Mouse (Mus musculus): ENCODE results near the gene Mcub.

Mcub gene

DNA sequence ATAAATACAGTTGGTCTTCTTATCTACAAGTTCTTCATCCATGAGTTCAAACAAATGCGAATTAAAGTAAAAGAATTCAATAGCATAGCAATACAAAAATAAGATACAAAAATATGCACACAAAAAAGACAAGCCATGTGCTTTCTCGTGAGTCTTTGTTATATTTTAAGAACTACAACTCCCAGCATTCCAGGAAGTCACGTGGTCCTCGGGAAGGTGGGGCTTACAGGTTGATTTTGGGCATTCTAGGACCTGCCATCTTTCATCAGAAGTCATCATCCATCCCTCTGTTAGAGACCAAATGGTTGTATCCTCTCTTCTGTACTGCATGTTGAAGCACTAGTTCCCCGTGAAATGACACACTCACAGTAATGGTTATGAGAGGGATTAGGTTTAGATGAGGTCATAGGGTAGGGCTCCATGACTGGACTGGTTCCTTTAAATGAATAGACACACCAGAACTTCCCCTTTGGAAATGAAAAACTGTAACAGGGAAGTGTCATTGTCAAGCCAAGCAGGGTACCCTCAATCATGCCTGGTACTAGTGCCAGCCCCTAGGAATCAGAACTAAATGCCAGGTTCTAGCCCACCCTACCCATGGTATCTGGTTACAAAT is 20.7 kb downstream of the Mcub start:
- no peak for DNase-seq (ENCODE audit: low spot score in 2 of 2)

DNA sequence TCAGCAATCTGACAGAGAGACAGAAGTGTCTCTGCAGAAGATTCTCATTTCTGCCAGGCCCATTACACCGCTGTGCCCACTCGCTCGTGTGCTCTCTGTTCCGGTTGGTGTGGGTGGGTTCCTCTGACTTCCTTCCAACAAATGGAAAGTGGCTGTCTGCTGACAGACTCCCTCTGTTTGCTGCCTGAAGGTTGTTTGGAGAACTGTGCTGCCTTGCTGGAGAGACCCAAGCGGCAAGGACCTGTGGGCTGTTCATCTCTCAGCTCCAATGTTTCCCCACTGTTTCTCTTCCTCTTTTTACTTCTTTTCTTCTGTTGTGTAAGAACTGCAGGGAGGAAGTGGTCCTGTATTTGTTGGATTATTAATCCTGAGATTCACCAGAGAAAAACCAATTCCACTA is 21.6 kb downstream of the Mcub start:
- no peak for DNase-seq (ENCODE audit: low spot score in 2 of 2)

DNA sequence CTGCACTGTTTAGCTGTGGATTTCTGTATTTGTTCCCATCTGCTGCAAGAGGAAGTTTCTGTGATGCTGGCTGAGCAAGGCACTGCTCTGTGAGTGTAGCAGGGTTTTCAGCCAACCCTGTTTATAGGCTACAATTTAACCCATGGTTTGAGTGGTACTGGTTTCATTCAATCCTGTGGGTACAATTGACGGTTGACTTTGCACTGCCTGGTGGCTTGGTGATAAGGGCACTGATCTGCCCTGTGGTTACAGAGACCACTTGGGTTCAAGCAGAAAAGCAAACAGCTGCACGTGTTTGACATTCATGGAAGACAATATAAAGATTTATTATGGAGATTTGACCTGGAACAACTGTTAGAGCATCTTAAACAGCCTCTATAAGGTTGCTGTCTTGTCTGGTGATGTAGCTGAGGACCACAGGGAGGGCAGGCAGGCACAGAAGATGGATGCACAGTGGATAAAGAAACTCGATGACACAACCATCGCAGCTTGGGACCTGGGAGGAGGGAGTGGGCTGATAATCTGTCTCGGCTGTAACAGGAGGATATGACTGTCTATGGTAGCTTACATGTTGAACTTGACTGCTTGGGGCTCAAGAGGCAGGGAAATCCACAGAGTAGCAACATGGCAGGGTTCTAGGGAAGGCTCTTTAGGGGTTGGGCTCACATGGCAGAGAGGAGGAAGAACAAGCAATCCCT is 23.6 kb downstream of the Mcub start:
- no peak for DNase-seq (ENCODE audit: low spot score in 2 of 2)

DNA sequence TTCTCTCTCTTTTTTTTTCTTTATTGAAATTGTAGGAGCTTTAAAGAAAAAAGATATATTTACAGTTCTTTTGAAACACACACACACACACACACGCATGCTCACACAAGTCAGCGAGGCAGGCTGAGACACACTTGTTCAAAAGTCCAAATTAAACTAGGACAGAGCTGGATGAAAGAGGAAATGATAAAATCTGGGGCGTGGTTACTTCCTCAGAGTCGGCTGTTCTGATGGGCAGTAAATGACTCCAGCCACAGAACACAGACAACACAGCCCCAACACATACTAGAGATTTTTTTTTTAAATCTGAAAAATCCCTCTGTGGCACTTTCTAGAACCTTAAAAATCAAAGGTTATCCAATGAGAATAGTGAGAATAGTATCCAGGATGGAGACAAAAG is 26.2 kb downstream of the Mcub start:
- DNase-seq (ENCODE audit: low spot score in 2 of 2), result no peak

DNA sequence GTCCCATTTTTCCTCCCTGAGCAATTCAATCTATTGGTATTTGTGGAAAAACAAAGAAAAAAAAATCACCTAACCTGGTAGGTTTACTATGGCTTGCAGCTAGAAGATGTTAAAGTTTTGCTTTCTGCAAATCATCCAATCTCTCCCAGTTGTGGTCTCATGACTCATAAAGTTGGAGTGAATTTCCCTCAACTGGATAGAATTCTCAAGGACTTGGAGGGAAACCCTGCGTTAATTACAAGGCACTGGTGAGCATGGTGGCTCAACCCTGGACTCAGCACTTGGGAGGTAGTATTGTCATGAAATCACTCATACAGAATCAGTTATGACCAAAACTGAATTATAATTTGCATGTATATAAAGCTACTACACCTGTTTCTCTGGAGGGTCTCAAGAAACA is 28.7 kb downstream of the Mcub start:
- DNase-seq (ENCODE audit: low spot score in 2 of 2), result no peak

DNA sequence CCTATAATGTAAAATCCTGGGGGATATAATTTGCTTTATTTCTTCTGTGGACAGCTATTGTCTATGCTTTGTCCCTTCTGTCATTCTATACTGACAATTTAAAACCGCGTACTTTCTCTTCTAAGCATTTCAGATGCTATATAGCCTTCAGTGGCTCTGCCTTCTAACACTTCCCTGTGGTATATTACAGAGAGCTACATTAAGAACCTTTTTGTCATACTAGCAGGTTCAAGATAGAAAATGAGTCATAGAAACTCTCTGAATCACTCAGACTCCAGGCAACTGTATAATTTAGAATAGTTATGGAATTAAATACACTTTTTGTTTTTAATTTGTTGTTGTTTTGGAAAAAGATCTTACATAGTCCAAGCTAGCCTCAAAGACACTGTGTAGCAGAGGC is 29.2 kb downstream of the Mcub start:
- DNase-seq (ENCODE audit: low spot score in 2 of 2), result no peak

DNA sequence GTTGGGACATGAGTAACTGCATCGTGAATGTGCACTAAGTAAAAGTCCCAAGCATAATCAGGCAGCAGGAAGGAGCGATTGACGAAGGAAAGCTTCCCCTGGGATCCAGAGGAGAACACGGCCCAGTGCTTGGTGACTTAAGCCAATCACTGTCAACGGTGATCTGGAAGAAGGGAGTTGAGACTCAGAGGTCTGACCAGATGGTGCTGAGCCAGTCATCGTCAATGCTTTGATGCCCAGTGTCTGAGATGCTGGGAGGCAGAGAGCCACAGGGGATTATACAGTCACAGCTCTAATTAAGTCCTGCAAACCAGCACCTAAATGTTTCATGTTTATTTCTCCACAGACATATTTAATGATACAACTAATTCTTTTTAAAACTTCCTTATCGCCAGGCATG is 30.9 kb downstream of the Mcub start:
- DNase-seq (ENCODE audit: low spot score in 2 of 2), result no peak

DNA sequence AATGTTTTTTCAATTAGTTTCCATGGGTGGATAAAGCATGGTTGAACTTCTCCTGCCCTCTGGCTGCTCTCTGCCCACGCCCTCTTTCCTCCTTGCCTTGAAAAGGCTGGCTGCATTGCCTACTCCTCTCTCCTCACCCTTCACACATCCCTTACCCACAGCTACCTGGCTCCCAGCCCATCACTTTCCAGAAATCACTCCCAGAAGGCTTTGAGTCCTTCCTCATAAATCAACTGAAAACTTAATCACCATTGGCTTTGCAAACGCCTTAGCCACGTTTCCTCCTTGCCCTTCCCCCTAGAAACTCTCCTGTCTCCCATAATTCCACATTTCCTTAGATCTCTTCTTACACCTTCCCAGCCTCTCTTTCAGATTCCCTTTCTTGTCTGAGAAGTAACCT is 32.2 kb downstream of the Mcub start:
- no peak for DNase-seq (ENCODE audit: low spot score in 2 of 2)

DNA sequence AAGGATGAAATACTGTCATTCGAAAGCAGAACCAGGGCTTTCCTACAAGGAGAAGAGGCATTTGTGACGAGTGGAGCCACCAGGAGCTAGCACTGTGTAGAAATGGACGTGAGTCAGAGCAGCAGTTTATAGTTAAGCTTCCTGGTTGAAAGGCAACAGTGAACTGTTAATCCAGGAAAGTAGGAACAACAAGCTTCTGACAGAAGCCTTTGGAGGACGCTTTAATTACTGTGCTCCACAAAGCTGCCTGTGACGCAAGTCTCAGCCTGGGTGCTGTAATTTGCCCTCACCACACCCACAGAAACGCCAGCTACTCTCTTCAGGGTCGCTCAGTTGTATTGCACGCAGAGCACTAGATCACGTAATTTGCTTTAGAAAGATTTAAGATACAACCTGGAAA is 33.4 kb downstream of the Mcub start:
- no peak for DNase-seq (ENCODE audit: low spot score in 2 of 2)

DNA sequence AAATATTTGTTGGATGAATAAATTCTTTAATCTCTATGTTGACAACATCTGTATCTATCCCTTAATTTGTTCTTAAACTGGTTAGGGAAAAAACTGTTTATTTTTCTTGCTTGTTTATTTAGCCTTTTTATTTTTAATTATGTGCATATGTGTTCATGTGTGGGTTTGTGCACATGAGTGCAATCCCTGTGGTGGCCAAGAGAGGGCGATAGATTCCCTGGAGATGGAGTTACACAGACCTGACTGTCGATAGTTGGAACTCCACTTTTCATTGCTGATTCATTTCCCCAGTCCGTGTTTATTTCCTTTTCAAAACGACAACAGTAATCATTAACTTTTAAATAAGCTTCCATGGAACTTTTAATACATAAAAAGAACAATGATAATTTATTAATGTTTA is 37.6 kb downstream of the Mcub start:
- DNase-seq (ENCODE audit: low spot score in 2 of 2), result peak in 1 of 2 experiments; percentile 11

DNA sequence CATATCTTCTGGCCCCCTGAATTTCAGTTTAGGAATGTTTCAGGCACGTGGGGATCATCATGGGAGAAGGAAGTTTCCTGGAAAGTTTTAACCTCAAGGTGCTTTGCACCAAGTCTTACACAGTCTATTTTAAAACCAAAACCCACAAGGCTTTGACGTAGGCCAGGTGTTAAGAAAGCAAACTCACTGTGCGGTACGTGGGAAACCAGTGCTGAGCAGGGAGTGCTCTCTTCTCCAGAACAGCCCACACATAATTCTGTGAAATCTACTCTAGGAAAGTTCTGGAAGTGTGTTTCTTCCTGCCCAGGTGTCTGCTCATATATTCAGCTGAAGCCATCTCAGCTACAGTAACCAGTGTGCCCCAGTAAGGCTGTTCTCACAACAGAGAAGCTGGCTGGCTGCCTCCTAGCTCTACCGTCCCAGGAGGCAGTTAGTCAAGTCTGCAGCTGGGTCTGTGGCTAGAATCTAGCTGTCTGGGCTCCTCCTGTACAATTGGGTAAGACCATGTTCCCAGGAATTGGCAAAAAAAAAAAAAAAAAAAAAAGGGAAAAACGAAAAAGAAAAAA is 39.7 kb downstream of the Mcub start:
- no peak for DNase-seq (ENCODE audit: low spot score in 2 of 2)

DNA sequence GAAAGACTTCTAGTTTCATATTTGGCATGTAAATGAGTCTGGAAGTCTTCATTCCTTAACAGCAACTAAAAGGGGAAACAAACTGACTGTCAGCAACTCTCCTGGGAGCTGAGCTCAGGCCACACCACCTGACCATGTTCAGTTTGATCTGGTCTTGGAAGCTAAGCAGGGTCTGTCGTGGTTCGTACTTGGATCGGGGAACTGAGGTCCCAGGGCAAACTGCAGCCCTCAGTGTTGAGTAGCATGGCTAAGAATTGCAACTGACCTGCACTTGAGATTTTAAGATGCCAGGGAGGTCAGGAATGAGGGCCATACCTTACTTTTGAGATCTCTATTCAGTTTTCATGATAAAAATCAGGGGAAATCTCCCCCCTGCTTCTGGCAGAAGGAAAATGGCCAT is 44.1 kb downstream of the Mcub start:
- no peak for DNase-seq (ENCODE audit: low spot score in 2 of 2)

DNA sequence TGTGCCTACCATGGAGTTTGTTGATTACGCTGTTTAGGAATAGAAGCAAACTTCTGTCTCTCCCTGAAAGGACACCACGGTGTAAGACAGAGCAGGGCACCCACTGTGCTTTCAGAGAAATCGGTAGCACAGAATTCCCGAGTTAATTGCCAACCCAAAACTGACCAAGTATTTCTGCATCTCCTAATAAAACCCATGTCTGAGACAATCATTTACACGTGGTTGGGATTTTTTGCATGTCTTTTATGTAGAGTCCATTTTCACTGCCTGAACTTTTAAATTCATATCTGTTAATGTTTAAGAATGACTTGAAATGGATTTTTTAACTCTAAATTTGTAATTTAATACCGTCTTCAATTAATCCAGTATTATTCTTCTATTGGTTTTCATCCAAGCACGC is 46.4 kb downstream of the Mcub start:
- DNase-seq (ENCODE audit: low spot score in 2 of 2), result no peak

DNA sequence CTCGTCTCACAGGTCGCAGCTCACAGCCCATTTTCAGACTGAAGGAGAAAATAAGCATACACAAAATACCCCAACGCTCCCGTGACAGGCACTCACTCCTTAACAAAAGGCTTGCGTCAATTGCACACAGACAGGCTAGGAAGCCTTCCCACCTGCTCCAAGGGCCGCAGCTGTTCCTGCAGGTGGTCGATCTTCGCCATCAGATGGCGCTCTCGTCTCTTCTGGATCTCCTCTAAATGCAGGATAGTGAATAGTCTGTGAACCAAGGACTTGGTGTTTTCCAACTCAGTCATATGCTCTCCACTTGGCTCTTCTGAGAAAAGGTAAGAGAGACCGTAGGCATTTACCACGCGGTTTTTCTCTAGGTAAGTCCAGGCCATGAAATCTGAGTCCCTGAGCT is 51.6 kb downstream of the Mcub start:
- peak; percentile 28 to 69 for DNase-seq (ENCODE audit: low spot score in 2 of 2)

DNA sequence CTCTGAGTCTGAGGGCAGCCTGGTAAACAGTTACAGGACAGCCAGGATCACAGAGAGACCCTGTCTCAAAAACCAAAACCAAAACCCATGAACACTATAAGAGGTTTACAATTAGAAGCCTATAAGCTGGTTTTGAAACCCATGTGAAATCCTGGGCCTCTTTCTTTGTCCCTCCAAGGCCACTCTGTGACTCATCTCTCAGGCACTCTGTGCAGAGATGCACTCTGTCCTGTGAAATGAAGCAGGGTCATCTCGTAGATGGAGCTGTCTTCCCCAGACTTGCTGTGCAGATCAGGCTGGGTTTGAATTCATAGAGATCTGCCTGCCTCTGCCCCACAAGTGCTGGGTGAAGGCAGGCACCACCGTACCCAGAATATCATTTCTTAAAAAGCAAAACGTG is 52.6 kb downstream of the Mcub start:
- no peak for DNase-seq (ENCODE audit: low spot score in 2 of 2)

DNA sequence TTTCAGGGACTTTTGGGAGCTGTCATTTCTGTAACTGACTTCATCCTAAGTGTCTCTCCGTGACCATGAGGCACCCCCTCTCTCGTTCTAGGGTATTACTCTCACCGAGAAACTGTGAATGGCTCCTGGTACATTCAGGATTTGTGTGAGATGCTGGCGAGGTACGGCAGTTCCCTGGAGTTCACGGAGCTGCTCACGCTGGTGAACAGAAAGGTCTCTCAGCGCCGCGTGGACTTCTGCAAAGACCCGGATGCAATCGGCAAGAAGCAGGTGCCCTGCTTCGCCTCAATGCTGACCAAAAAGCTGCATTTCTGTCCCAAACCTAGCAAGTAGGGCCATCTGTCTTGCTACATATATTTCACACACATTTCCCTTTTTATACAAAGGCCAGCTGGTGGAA is 56.8 kb downstream of the Mcub start:
- no peak for DNase-seq (ENCODE audit: low spot score in 2 of 2)

DNA sequence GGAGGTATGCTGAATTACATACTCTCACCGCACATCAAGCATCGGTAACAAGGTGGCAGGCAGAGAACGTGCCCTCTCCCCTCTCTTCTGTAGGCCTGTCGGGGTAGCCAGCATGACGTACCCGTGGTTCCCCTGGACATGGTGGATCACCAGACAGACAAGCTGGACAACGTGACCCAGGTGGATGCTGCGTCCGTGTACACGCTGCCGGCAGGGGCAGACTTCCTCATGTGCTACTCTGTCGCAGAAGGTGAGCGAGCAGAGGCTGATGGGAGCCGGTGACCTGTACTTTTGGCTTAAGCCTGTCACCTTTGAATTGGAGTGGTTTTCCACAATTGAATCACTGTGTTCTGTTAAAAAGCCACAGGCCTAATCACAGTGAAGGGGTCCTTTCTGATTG is 58.0 kb downstream of the Mcub start:
- DNase-seq (ENCODE audit: low spot score in 2 of 2), result no peak

DNA sequence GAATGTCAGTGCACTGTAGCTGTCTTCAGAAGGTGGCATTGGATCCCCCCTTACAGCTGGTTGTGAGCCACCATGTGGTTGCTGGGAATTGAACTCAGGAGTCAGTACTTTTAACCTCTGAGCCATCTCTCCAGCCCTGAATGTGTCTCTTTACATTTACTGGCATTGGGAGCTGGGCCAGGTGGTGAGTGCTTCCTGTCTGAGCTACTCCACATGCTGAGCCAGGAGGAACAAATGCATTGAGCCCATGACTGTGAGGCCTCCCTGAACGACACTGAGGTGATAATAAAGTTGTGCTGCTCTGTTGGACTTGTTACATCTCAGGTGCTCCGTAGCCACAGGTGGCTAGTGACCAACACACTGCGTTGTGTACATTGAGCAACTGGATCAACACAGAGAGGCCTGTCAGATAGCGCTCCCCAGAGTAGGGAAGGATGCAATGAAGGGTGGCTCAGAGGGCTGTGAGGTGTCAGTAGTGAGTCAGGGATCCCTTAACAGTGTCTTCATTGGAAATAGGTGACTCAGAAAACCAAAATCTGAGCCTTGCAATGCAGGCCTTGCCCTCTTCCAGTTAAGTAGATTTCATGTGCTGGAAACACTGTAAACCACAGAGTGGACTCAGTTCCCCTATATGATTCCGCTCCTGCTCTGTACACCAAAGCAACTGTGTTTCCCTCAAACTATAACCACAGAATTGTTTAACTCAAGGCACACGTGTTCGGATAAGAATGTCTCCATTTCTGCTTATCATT is 65.4 kb downstream of the Mcub start:
- peak in 1 of 2 experiments; percentile 17 for DNase-seq (ENCODE audit: low spot score in 2 of 2)

DNA sequence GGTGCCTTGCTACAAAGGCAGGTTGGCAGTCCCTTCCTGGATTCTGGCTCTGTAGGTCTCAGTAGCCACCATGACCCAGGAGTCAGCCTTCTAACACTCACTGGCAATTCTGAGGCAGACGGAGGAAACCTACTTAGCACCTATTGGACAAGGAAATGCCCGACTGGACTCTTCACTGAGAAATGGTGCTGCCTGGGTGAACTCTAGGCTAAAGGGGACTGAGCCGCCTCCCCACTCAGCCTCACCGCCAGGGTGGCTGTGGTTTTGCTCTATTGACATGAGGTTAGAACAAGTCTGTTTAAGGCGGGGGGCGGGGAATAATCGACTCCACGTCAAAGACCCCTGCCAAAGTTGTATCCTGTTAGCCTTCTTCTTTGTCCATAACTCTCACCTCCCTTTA is 66.1 kb downstream of the Mcub start:
- DNase-seq (ENCODE audit: low spot score in 2 of 2), result no peak

DNA sequence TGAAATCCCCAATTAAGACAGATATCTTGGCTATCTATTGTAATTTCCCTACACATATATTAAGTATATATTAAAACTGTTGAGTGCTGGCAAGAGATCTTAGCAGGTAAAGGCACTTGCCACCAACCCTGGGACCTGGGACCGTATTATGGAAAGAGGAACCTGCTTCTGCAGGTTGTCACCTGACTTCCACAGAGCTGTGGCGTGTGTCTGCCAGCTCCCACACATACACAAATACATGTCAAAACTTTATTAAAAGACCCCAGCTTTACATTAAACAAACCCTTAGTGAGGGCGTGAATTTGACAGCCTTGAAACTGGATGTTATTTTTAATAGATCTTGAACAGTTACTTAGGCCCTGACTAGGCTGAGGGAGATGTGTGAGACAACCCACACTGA is 66.6 kb downstream of the Mcub start:
- no peak for DNase-seq (ENCODE audit: low spot score in 2 of 2)

DNA sequence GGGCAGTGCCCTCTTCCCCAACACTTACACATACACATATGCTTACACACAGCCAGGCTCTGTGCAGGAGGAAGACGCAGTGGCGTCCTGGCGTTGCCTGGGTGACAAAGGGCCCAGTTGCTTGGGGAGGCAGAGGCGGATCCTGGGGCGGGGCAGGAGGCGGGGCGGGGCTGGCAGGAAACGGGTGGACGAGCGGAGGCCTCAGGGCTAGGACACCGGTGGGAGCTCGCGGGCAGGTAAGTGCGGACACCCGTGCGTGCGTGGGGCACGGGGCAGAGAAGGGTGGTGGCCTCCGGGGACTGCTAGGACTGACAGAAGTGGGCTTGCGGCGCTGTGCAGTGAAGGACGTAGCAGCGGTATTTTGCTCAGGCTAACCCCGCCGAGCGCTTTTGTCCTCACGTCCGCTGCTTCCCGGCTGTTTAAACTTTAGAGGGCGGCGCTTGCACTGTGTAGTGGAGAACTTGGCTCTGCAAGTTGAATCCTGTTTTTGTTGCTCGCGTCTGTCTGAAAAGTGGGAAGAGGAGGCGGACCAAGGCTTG is 68.7 kb downstream of the Mcub start, which contains the start of gene Casp6:
TSS of gene Casp6 (plus strand) at position 155 of the 539 bp plus-strand sequence.
- peak; percentile 77 to 85 for DNase-seq (ENCODE audit: low spot score in 2 of 2)

DNA sequence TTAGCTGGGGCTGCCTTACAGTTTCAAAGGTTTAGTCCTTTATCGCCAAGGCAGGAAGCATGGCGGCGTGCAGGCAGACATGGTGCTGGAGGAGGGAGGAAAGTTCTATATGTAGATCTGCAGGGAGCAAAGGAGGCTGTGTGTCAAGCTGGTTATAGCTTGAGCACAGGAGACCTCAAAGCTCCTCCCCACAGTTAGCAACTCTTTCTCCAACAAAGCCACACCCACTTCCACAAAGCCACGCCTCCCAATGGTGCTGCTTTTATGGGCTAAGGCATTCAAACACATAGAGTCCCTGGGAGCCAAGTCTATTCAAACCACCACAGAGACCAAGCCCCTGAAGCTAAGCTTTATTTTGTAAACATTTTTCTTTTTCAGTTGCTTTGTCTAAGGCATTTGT is 71.1 kb downstream of the Mcub start:
- DNase-seq (ENCODE audit: low spot score in 2 of 2), result no peak

DNA sequence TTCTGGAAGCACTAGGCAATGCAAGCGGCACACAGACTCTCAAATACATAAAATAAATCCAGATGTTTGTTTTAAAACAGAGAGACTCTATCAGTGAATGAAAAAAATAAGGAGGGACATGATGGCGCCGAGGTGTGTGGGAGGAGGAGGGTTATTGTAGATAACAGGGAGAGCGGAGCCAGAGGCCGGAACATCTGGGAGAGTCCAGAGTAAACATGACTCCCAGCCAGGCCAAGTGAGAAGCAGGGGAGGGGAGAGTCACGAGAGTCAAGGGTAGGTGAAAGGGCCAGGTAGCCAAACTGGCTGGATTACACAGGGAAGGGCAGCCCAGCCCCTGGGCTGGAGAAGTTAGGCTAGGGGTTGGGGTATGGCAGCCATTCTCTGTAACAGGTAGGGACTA is 73.4 kb downstream of the Mcub start:
- no peak for DNase-seq (ENCODE audit: low spot score in 2 of 2)
